In the genomic region with DNA sequence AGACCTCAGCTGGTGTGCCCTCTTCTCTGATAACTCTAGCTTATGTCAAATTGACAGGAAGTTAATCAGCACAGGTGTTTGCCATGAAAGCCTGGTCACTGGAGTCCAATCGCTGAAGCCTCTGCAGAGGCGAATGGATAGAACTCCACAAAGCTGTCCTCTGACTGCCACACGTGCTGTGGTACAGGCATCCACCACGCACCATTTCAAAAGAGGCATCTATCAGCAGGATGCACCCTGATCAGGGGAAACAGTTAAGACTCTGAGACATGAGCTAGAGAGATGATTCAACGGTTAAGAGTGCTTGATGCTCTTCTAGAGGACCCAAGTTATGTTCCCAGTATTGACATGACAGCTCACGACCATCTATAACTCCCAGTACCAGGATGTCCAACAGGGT, we compare ENCODE assay signal across 16 mouse cellular contexts.
"Had no signal": no experiment of that assay in that cellular context is flagged by ENCODE, and none has a peak within 500 bp of the region (broad histone marks: within the 10 kb centered on the region; RNA-seq: fewer than 3 reads in every experiment).

No protein-coding gene starts in this region.

- DNase-seq: retina, postnatal 1 day; right cerebral cortex, adult 18-20 months; right cerebral cortex, postnatal 14 days; right cerebral cortex, postnatal 25 days; right cerebral cortex, postnatal 4 days; spleen, adult 18-20 months; thymus, adult 18-20 months; thymus, adult 2 months; thymus, postnatal 14 days; thymus, postnatal 25 days; thymus, postnatal 36 days; thymus, postnatal 4 days had no signal

- H3K4me2 ChIP-seq: neural tube, embryonic 13.5 days; neural tube, embryonic 15.5 days; stomach, embryonic 15.5 days had no signal

- H3K27me3 ChIP-seq: neural tube, embryonic 13.5 days; neural tube, embryonic 15.5 days; stomach, embryonic 15.5 days had no signal

- H3K27ac ChIP-seq: neural tube, embryonic 13.5 days; neural tube, embryonic 15.5 days; stomach, embryonic 15.5 days; stomach, postnatal 0 days had no signal

- H3K4me1 ChIP-seq: neural tube, embryonic 13.5 days; neural tube, embryonic 15.5 days; stomach, embryonic 15.5 days had no signal

- H3K9me3 ChIP-seq: neural tube, embryonic 13.5 days; neural tube, embryonic 15.5 days; stomach, embryonic 15.5 days had no signal

- H3K4me3 ChIP-seq: neural tube, embryonic 13.5 days; neural tube, embryonic 15.5 days; stomach, embryonic 15.5 days had no signal

- H3K36me3 ChIP-seq: neural tube, embryonic 13.5 days; neural tube, embryonic 15.5 days; stomach, embryonic 15.5 days had no signal

- H3K9ac ChIP-seq: neural tube, embryonic 13.5 days; neural tube, embryonic 15.5 days; stomach, embryonic 15.5 days had no signal
